Mouse (Mus musculus) stomach, postnatal 0 days (tissue): ENCODE measurements at regions not wholly inside any gene's neighbourhood (a gene's known extent, or its start where the extent isn't known, plus 50 kb on each side); places are given as distances from the start of the nearest gene placed in this dataset.

Experiments used
- CTCF ChIP-seq: IDR thresholded peaks from 2 replicates; pipeline ENCODE4 v1.5.1; 2016; ENCODE audit warnings: antibody characterized with exemption, low read depth, mild to moderate bottlenecking, moderate library complexity
- EP300 ChIP-seq: optimal IDR thresholded peaks from 2 replicates; pipeline ENCODE3; 2016; ENCODE audit warnings: antibody characterized with exemption

DNA sequence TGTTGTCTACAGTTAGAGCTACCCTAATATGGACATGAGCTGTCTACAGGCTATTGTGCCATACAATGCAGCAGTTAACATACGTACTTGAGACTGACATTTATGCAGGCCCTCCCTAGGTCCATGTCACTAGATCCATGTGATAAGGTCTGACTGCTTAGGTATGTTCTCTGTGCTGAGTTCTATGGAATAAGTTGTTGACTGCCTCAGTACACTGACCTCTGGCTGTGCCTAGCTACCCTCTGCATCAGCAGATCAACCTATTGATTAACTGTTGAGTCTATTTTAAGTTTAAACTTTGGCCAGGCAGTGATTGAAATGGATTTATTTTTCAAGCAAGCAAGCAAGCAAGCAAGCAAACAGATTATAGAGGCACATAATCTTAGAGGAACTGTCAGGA is 57.0 kb upstream of the Cd28 start:
- TF ChIP-seq CTCF (no peak), EP300 (no peak)
